Mouse (Mus musculus) lung, adult 10 weeks (tissue): Measurements from ENCODE around the gene Loxl1. TPM values are rescaled to one million over a fixed set of nuclear protein-coding genes. Genes with fewer than 3 reads are reported as not detected.

Experiments
- polyA plus RNA-seq: library from polyadenylated mRNA; stranded (reverse); fragments of 350-450 nt; fragmentation: Illumina TruSeq; extraction: RNeasy Lipid Tissue Mini Kit (QIAGEN cat#74804); gene quantifications from one replicate; pipeline ENCODE4 v1.2.3, GENCODE M21; 2014; ENCODE audit warnings: low read depth, low replicate concordance; ENCODE audit not compliant: insufficient read depth

The Loxl1 gene
- polyA plus RNA-seq: 56.6 TPM

DNA sequence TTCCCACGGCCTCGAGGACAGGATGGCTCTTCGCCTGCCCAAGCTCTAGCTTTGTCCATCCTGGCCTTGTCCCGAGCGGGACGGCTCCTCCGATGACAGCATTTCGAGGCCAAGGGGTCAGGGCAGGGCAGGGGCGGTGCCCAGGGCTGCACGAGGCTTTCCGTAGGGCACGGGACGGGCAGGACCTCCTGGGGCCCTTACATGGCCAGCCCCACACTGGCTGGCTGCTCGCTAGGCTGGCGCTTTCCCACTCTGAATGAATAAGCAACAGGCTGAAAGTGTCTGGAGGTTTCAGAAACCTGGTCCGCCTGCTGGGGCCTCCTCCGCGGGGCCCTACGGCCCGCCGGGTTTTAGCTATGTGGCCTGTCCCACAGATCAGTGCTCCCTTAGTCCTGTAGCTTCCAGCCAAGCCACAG lies at the start of gene Loxl1:
Loxl1 (minus strand) TSS at position 243 of the 416 bp plus-strand sequence.

DNA sequence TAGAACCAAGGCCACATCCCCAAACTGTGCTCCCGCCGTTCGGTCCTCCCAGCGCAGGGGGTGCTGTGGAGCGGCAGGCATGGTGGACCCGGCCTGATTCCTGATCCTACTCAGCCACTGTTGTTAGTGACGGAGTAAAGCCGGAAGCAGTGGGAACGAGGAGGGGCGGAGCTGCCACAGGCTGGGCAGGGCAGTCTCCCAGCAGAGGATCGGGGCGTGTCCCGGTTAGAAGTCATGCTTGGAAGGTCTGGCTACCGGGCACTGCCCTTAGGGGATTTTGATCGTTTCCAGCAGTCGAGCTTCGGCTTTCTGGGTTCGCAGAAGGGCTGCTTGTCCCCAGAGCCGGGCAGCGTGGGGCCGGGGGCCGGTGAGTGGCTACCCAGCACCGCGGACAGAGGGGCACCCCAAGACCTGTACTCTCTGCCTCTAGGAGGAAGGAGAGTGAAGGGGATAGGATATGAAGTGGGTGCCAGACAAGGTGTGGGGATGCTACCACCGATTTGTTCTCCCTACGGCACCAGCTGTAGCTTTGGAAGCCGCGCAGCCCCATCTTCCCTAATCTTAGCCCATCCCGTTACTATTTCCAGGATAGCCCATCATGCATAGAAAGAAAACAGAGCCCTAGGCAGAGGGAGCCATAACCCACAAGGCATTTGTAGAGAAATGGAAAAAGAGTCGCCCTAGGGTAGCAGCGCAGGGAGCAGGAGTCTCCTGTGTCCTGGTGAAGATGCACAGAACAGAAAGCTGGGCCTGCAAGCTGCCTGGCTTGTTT lies 59.8 kb downstream of the Loxl1 start, which contains the start of gene Stoml1:
Stoml1 (plus strand) TSS at position 132 of the 772 bp plus-strand sequence.

DNA sequence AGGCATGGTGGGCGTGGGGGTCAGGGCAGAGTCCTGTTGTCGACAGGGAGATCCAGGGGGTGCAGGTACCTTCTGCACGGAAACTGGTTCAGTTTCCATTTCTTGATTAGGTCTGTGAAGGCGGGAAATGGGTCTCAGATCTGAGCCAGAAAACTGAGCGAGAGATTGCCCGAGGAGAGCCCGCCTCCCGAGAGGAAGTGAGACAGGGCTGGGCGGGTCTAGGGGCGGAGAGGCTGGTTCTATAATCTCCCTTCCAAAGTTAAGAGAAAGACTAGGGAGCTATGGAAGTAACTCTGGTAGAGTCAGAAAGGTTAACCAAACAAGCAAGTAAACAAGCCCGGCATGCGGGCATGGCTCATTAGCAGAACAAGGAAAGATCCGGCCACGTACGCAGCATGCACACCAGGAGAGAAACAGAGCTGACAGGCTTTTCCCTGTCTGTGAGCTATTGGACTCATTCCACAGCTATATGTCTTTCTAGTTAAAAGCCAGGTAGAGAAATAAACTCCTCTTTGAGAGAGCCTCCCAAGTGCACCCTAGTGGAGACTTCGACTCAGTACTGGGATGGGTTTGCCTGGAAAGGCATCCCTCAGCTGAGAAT lies 63.3 kb downstream of the Loxl1 start, which contains the start of gene Pml:
Pml (minus strand) TSS at position 195 of the 601 bp plus-strand sequence.

Other genes with a start within 250 kb of the Loxl1 start
- 0.11 TPM for gene Stra6, start 249.4 kb downstream of the Loxl1 start, polyA plus RNA-seq
- 7.8 TPM for gene Ccdc33, start 194.4 kb downstream of the Loxl1 start, polyA plus RNA-seq
- gene Islr, start 108.9 kb downstream of the Loxl1 start, polyA plus RNA-seq: 17.4 TPM
- gene Islr2, start 108.9 kb downstream of the Loxl1 start, polyA plus RNA-seq: not detected
- gene Pml, start 63.4 kb downstream of the Loxl1 start, polyA plus RNA-seq: 9.0 TPM
- 19.8 TPM for gene Stoml1, start 60.0 kb downstream of the Loxl1 start, polyA plus RNA-seq
- not detected for gene Tbc1d21, start 57.3 kb upstream of the Loxl1 start, polyA plus RNA-seq
- gene Insyn1, start 175.4 kb upstream of the Loxl1 start, polyA plus RNA-seq: 8.3 TPM
- 1.7 TPM for gene Cd276, start 242.3 kb upstream of the Loxl1 start, polyA plus RNA-seq